Mouse (Mus musculus): ENCODE measurements at regions not wholly inside any gene's neighbourhood (a gene's known extent, or its start where the extent isn't known, plus 50 kb on each side); places are given as distances from the start of the nearest gene placed in this dataset.

DNA sequence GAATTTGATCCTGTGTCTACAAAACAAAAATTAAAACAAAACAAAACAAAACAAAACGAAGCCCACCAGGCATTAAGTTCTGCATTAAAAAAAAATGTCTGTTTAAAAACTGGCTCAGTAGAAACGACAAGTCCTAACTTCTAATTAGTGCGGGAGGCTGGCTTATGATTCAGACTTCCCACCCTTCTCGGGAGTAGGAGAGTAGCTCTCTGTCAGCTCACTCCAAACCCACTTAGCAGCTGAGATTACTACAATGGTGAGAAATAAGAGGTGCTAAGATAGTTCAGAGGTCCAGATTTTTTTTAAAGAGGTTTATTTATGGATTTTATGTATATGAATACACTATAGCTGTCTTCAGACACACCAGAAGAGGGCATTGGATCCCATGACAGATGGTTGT lies 153.3 kb upstream of the Zfand5 start:
- Histone ChIP-seq H3K36me3 (ENCODE audit: control insufficient read depth, insufficient read depth, low read length) (no peaks in the 10 kb centered on the region), H3K27me3 (ENCODE audit: control insufficient read depth, insufficient read depth, low read length) (no peaks in the 10 kb centered on the region), H3K4me1 (replicated peaks; ENCODE audit: control insufficient read depth, insufficient read depth, low read length) (no peaks in the 10 kb centered on the region), H3K9ac (ENCODE audit: low read length) (no peak overlapping the region), H3K4me2 (ENCODE audit: low read depth, low read length, severe bottlenecking) (no peak overlapping the region), H3K27ac (ENCODE audit: low read depth, low read length) (no peak overlapping the region), H3K4me3 (ENCODE audit: low read depth, low read length) (no peak overlapping the region), H3K9me3 (ENCODE audit: control insufficient read depth, low read length) (no peaks in the 10 kb centered on the region)
- no peak for ATAC-seq (replicated peaks; ENCODE audit: low FRiP score)
- WGBS, result 87% methylated on average over 4 of the region's 4 CpGs
- no peak for DNase-seq (ENCODE audit: low spot score)

DNA sequence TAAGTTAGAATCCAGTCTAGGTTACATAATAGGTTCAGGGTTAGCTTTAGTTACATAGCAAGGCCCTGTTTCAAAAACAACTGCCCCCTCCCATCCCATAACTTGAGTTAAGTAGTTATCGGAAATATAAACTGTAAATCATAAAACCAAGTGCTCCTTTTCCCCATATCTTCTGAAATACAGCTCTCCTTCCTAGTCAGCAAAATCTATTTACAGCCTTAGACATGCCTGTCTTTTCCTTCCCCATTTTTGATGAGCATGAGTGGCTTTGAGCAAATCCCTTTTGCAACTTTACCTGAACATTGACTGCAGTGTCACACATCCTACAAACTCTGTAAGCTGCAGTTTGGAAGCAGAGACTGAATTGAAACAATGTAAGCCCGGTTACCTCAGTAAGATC lies 156.4 kb upstream of the Zfand5 start:
- Histone ChIP-seq H3K4me1 (replicated peaks; ENCODE audit: control insufficient read depth, insufficient read depth, low read length) (no peaks in the 10 kb centered on the region), H3K27ac (ENCODE audit: low read depth, low read length) (no peak overlapping the region), H3K4me2 (ENCODE audit: low read depth, low read length, severe bottlenecking) (no peak overlapping the region), H3K27me3 (ENCODE audit: control insufficient read depth, insufficient read depth, low read length) (no peaks in the 10 kb centered on the region), H3K36me3 (ENCODE audit: control insufficient read depth, insufficient read depth, low read length) (no peaks in the 10 kb centered on the region), H3K4me3 (ENCODE audit: low read depth, low read length) (no peak overlapping the region), H3K9me3 (ENCODE audit: control insufficient read depth, low read length) (no peaks in the 10 kb centered on the region), H3K9ac (ENCODE audit: low read length) (no peak overlapping the region)
- 88% methylated on average over 2 of the region's 2 CpGs for WGBS
- ATAC-seq (replicated peaks; ENCODE audit: low FRiP score), result no peak
- DNase-seq (ENCODE audit: low spot score), result no peak

DNA sequence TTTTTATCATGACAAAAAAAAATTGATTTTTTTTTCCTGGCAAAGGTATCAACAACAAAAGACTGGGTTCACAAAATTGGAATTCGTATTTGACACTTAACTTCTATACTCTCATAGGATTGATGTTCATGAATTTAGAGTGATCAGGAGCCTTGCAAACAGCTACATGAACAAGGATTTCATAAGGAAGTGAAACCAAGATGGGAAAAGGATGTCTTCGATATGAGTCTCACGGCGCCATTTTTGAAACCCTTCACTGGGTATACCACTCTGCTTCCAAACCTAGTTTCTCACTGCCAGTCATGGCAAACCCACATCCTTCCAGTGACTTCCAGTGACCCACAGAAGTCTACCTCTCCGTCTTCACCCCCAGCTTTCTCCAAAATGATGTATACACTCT lies 157.8 kb upstream of the Tmc1 start:
- WGBS, result 87% methylated on average over 5 of the region's 5 CpGs
- H3K9me3 ChIP-seq (ENCODE audit: control insufficient read depth, low read length), result no peaks in the 10 kb centered on the region
- H3K36me3 ChIP-seq (ENCODE audit: control insufficient read depth, insufficient read depth, low read length), result no peaks in the 10 kb centered on the region
- H3K9ac ChIP-seq (ENCODE audit: low read length), result no peak overlapping the region
- DNase-seq (ENCODE audit: low spot score) (no peak), ATAC-seq (replicated peaks; ENCODE audit: low FRiP score) (no peak)
- H3K4me3 ChIP-seq (ENCODE audit: low read depth, low read length), result no peak overlapping the region
- H3K27me3 ChIP-seq (ENCODE audit: control insufficient read depth, insufficient read depth, low read length), result no peaks in the 10 kb centered on the region
- H3K4me1 ChIP-seq (replicated peaks; ENCODE audit: control insufficient read depth, insufficient read depth, low read length), result no peaks in the 10 kb centered on the region
- H3K27ac ChIP-seq (ENCODE audit: low read depth, low read length), result no peak overlapping the region
- no peak overlapping the region for H3K4me2 ChIP-seq (ENCODE audit: low read depth, low read length, severe bottlenecking)

- Histone ChIP-seq H3K4me3 (ENCODE audit: low read depth, low read length) (no peak overlapping the region), H3K4me2 (ENCODE audit: low read depth, low read length, severe bottlenecking) (no peak overlapping the region), H3K9me3 (ENCODE audit: control insufficient read depth, low read length) (no peaks in the 10 kb centered on the region), H3K27me3 (ENCODE audit: control insufficient read depth, insufficient read depth, low read length) (no peaks in the 10 kb centered on the region), H3K36me3 (ENCODE audit: control insufficient read depth, insufficient read depth, low read length) (no peaks in the 10 kb centered on the region), H3K27ac (ENCODE audit: low read depth, low read length) (no peak overlapping the region), H3K4me1 (replicated peaks; ENCODE audit: control insufficient read depth, insufficient read depth, low read length) (no peaks in the 10 kb centered on the region), H3K9ac (ENCODE audit: low read length) (no peak overlapping the region)
- DNase-seq (ENCODE audit: low spot score) (no peak), ATAC-seq (replicated peaks; ENCODE audit: low FRiP score) (no peak)
- WGBS, result 94% methylated on average over 2 of the region's 2 CpGs
These were observed 154.3 kb upstream of the Tmc1 start for GRCm38 (mm10) chr19:21108311-21108710.

- ATAC-seq (replicated peaks; ENCODE audit: low FRiP score) (no peak), DNase-seq (ENCODE audit: low spot score) (no peak)
- WGBS, result 65% methylated on average over 3 of the region's 3 CpGs
These were observed 153.7 kb upstream of the Tmc1 start for GRCm38 (mm10) chr19:21107741-21108140.

GRCm38 (mm10) chr19:21107275-21107674 lies 153.3 kb upstream of the Tmc1 start:
- no peak for ATAC-seq (replicated peaks; ENCODE audit: low FRiP score)
- H3K27ac ChIP-seq (ENCODE audit: low read depth, low read length), result no peak overlapping the region
- no peaks in the 10 kb centered on the region for H3K27me3 ChIP-seq (ENCODE audit: control insufficient read depth, insufficient read depth, low read length)
- H3K36me3 ChIP-seq (ENCODE audit: control insufficient read depth, insufficient read depth, low read length), result no peaks in the 10 kb centered on the region
- H3K9ac ChIP-seq (ENCODE audit: low read length), result no peak overlapping the region
- no peak for DNase-seq (ENCODE audit: low spot score)
- no peak overlapping the region for H3K4me2 ChIP-seq (ENCODE audit: low read depth, low read length, severe bottlenecking)
- 91% methylated on average over 4 of the region's 4 CpGs for WGBS
- H3K4me3 ChIP-seq (ENCODE audit: low read depth, low read length), result no peak overlapping the region
- H3K4me1 ChIP-seq (replicated peaks; ENCODE audit: control insufficient read depth, insufficient read depth, low read length), result no peaks in the 10 kb centered on the region
- H3K9me3 ChIP-seq (ENCODE audit: control insufficient read depth, low read length), result no peaks in the 10 kb centered on the region

More at GRCm38 (mm10) chr19:21107741-21108140, 153.7 kb upstream of the Tmc1 start:
- H3K9ac ChIP-seq (ENCODE audit: low read length), result no peak overlapping the region
- no peaks in the 10 kb centered on the region for H3K9me3 ChIP-seq (ENCODE audit: control insufficient read depth, low read length)
- H3K36me3 ChIP-seq (ENCODE audit: control insufficient read depth, insufficient read depth, low read length), result no peaks in the 10 kb centered on the region
- no peak overlapping the region for H3K27ac ChIP-seq (ENCODE audit: low read depth, low read length)
- H3K4me1 ChIP-seq (replicated peaks; ENCODE audit: control insufficient read depth, insufficient read depth, low read length), result no peaks in the 10 kb centered on the region
- H3K27me3 ChIP-seq (ENCODE audit: control insufficient read depth, insufficient read depth, low read length), result no peaks in the 10 kb centered on the region
- no peak overlapping the region for H3K4me3 ChIP-seq (ENCODE audit: low read depth, low read length)
- H3K4me2 ChIP-seq (ENCODE audit: low read depth, low read length, severe bottlenecking), result no peak overlapping the region

GRCm38 (mm10) chr19:21106766-21107165 lies 152.8 kb upstream of the Tmc1 start:
- WGBS, result 94% methylated on average over 10 of the region's 10 CpGs
- Histone ChIP-seq H3K36me3 (ENCODE audit: control insufficient read depth, insufficient read depth, low read length) (no peaks in the 10 kb centered on the region), H3K4me3 (ENCODE audit: low read depth, low read length) (no peak overlapping the region), H3K4me1 (replicated peaks; ENCODE audit: control insufficient read depth, insufficient read depth, low read length) (no peaks in the 10 kb centered on the region), H3K27ac (ENCODE audit: low read depth, low read length) (no peak overlapping the region), H3K9me3 (ENCODE audit: control insufficient read depth, low read length) (no peaks in the 10 kb centered on the region), H3K27me3 (ENCODE audit: control insufficient read depth, insufficient read depth, low read length) (no peaks in the 10 kb centered on the region), H3K9ac (ENCODE audit: low read length) (no peak overlapping the region), H3K4me2 (ENCODE audit: low read depth, low read length, severe bottlenecking) (no peak overlapping the region)
- DNase-seq (ENCODE audit: low spot score) (no peak), ATAC-seq (replicated peaks; ENCODE audit: low FRiP score) (no peak)

GRCm38 (mm10) chr19:21106241-21106669 lies 152.3 kb upstream of the Tmc1 start:
- DNase-seq (ENCODE audit: low spot score) (no peak), ATAC-seq (replicated peaks; ENCODE audit: low FRiP score) (no peak)
- Histone ChIP-seq H3K4me2 (ENCODE audit: low read depth, low read length, severe bottlenecking) (no peak overlapping the region), H3K36me3 (ENCODE audit: control insufficient read depth, insufficient read depth, low read length) (no peaks in the 10 kb centered on the region), H3K27me3 (ENCODE audit: control insufficient read depth, insufficient read depth, low read length) (no peaks in the 10 kb centered on the region), H3K4me3 (ENCODE audit: low read depth, low read length) (no peak overlapping the region), H3K9me3 (ENCODE audit: control insufficient read depth, low read length) (no peaks in the 10 kb centered on the region), H3K9ac (ENCODE audit: low read length) (no peak overlapping the region), H3K4me1 (replicated peaks; ENCODE audit: control insufficient read depth, insufficient read depth, low read length) (no peaks in the 10 kb centered on the region), H3K27ac (ENCODE audit: low read depth, low read length) (no peak overlapping the region)
- WGBS, result 72% methylated on average over 6 of the region's 6 CpGs

DNA sequence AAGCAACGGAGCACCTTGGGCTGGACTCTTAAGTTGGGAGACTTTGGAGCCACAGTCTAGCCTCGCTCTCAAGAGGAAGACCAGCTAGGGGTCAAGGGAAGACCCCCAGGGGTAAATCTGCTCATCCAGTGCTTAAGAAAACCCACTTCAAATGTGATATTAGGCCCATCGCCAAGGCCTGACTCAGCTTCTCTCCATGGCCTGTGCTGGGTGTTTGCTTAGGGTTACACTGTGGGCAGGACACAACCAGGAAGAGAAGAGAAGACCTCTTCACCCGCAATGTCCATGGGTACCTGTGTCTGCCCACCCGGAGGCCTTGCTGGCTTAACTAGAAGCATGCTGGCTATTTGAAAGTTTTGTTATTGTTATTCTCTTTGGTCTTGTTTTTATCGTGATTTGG lies 151.0 kb upstream of the Tmc1 start:
- Histone ChIP-seq H3K27ac (ENCODE audit: low read depth, low read length) (no peak overlapping the region), H3K4me1 (replicated peaks; ENCODE audit: control insufficient read depth, insufficient read depth, low read length) (no peaks in the 10 kb centered on the region), H3K4me2 (ENCODE audit: low read depth, low read length, severe bottlenecking) (no peak overlapping the region), H3K9ac (ENCODE audit: low read length) (no peak overlapping the region), H3K4me3 (ENCODE audit: low read depth, low read length) (no peak overlapping the region), H3K27me3 (ENCODE audit: control insufficient read depth, insufficient read depth, low read length) (no peaks in the 10 kb centered on the region), H3K9me3 (ENCODE audit: control insufficient read depth, low read length) (no peaks in the 10 kb centered on the region), H3K36me3 (ENCODE audit: control insufficient read depth, insufficient read depth, low read length) (no peaks in the 10 kb centered on the region)
- WGBS, result 79% methylated on average over 6 of the region's 6 CpGs
- DNase-seq (ENCODE audit: low spot score), result no peak
- no peak for ATAC-seq (replicated peaks; ENCODE audit: low FRiP score)

Data from forebrain, embryonic 11.5 days (tissue).